Mouse (Mus musculus) embryonic facial prominence, embryonic 10.5 days (tissue): ENCODE measurements at regions not wholly inside any gene's neighbourhood (a gene's known extent, or its start where the extent isn't known, plus 50 kb on each side); places are given as distances from the start of the nearest gene placed in this dataset.

Experiments
- DNase-seq: peaks from one replicate; pipeline ENCODE4 v3.0.0-alpha.2; 2017; ENCODE audit warnings: low spot score
- H3K27ac ChIP-seq: fragments of 300-500 bp; sonication (generic); replicated peaks from 2 replicates; pipeline ENCODE4 v1.5.1; 2016; ENCODE audit warnings: mild to moderate bottlenecking
- H3K27me3 ChIP-seq: fragments of 300-500 bp; sonication (generic); replicated peaks from 2 replicates; pipeline ENCODE4 v1.6.1; 2016; ENCODE audit warnings: low read depth, mild to moderate bottlenecking; ENCODE audit not compliant: poor library complexity, severe bottlenecking
- H3K36me3 ChIP-seq: fragments of 300-500 bp; sonication (generic); replicated peaks from 2 replicates; pipeline ENCODE4 v1.6.1; 2016; ENCODE audit warnings: mild to moderate bottlenecking, moderate library complexity
- H3K4me1 ChIP-seq: fragments of 300-500 bp; sonication (generic); 2 replicates; pipeline ENCODE4 v1.6.1; 2016
- H3K4me3 ChIP-seq: fragments of 300-500 bp; sonication (generic); 2 replicates; pipeline ENCODE4 v1.5.1; 2016; ENCODE audit warnings: mild to moderate bottlenecking, moderate library complexity
- H3K9me3 ChIP-seq: fragments of 300-500 bp; sonication (generic); 2 replicates; pipeline ENCODE4 v1.6.1; 2016; ENCODE audit warnings: mild to moderate bottlenecking
- WGBS: fragments of 180-500 bp; shearing (Covaris S2); methylation state at CpG from one replicate; pipeline ENCODE4 v1.1.7; 2016; 5-methylcytosine and 5-hydroxymethylcytosine counted together

DNA sequence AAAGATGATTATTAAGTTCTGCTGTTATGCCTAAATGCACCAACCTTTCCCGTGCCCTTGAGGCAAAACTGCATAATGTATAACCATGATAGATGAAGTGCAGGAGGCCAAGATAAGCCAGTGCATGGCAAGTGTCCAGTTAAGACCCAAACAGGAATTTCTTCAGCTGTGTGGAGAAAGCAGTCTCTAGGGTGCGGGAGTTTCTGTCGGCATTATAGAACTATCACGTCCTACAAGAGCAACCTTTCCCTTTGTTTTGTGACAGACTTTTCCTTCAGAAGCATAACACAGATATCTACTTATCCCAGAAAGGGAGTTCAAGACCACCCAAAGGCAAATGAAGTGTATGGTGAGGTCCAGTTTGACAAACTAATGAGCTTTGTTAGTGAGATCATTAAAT is 560.1 kb upstream of the Cdh18 start:
- Histone ChIP-seq H3K27ac (no peak overlapping the region), H3K4me1 (no peaks in the 10 kb centered on the region), H3K9me3 (no peaks in the 10 kb centered on the region), H3K27me3 (no peaks in the 10 kb centered on the region), H3K36me3 (no peaks in the 10 kb centered on the region), H3K4me3 (no peak overlapping the region)
- 92% methylated on average over 4 of the region's 4 CpGs for WGBS
- DNase-seq, result no peak

DNA sequence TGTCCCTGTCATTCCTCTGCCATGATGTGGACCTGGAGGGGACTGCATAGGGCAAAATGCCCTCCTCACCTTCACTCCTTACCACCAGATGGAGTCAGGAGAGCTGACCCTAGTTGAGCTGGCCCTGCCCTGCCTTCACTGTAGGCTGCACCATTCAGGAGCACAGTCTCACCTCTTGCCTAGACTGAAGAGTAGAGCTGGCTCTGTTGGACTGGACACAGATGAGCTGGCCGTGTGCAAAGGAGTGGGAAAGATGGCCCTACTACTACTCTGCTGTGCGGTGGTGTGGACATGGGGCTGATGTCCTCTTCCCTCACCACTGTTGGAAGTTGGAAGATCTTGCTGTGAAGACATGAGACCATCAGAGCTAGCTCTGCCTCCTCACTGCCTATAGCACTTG is 555.5 kb upstream of the Cdh18 start:
- H3K27me3 ChIP-seq, result no peaks in the 10 kb centered on the region
- DNase-seq, result no peak
- no peak overlapping the region for H3K4me3 ChIP-seq
- 87% methylated on average over 2 of the region's 2 CpGs for WGBS
- H3K9me3 ChIP-seq, result no peaks in the 10 kb centered on the region
- H3K4me1 ChIP-seq, result no peaks in the 10 kb centered on the region
- H3K36me3 ChIP-seq, result no peaks in the 10 kb centered on the region
- H3K27ac ChIP-seq, result no peak overlapping the region

DNA sequence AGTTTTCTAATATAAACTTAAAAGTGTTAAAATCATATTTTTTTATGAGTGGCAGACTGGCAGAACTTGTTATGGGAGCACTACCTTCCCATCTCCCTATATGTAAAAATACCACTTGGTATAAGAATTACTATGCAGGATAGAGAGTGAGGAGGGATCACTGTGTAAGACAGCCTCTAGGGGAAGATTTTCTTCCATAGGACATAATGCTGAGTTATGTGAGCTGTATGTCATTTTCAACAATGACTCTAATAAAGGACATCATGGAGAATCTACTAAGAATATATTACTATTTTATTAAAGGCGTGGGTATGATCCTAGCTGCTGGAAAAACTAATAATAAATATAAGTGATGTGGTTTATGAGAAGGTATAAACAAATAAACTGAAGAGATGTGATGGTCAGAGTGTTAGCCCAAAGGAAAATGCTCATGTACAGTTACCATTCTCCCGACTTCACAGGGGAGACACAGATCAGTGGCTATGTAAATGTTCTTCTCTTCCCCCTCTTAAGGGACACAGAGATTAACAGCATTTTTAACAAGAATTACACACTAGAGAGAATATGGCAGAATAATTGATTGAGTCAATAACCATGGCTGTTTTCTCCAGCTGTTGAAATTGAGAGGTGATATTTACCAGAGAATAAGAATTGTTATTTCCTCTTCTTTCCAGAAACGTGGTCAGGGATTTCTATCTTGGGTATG is 553.5 kb upstream of the Cdh18 start:
- Histone ChIP-seq H3K9me3 (no peaks in the 10 kb centered on the region), H3K4me3 (no peak overlapping the region), H3K4me1 (no peaks in the 10 kb centered on the region), H3K27ac (no peak overlapping the region), H3K36me3 (no peaks in the 10 kb centered on the region), H3K27me3 (no peaks in the 10 kb centered on the region)
- DNase-seq, result no peak
- WGBS, result 66% methylated on average over 3 of the region's 3 CpGs

DNA sequence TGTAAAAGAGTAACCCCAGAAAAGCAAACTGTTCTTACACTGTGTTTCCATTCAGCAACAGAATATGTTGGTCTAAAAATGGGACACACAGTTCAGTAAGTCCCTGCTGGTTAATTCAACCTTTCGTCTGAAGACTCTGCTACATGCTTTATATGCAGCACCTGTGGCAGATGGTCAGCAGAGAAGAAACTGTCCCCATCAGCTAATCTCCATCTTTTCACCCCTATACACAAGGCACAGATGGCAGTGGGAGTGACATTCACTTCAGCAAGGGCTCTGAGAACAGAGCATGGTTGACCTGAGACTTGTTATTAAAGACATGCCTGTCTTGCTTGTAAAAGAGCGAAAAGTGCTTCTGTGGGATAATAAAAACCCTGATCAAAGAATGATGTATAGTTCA is 528.8 kb upstream of the Cdh18 start:
- Histone ChIP-seq H3K4me3 (no peak overlapping the region), H3K4me1 (no peaks in the 10 kb centered on the region), H3K9me3 (no peaks in the 10 kb centered on the region), H3K27me3 (no peaks in the 10 kb centered on the region), H3K27ac (no peak overlapping the region), H3K36me3 (no peaks in the 10 kb centered on the region)
- no peak for DNase-seq
- 84% methylated on average over 2 of the region's 2 CpGs for WGBS

DNA sequence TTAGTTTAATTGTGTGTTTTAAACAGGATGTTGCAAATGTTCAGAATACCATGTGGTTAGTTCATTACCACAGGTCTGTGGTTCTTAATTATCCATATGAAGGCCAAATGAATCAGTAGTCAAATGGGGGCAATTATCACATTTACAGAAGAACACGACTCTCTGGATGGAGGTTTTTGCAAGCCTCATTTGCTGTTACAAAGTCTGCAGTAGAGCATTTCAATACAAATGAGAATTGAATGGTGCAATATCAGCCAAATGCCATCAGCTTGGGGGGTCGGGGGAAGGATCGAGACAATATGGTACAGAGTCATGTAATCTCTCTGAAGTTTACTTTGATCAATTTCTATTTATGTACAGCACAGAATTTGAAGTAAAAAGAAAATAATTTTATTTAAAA is 518.6 kb upstream of the Cdh18 start:
- Histone ChIP-seq H3K27ac (no peak overlapping the region), H3K36me3 (no peaks in the 10 kb centered on the region), H3K4me1 (no peaks in the 10 kb centered on the region), H3K27me3 (no peaks in the 10 kb centered on the region), H3K4me3 (no peak overlapping the region), H3K9me3 (no peaks in the 10 kb centered on the region)
- WGBS, result 67% methylated on average over 3 of the region's 3 CpGs
- DNase-seq, result no peak

DNA sequence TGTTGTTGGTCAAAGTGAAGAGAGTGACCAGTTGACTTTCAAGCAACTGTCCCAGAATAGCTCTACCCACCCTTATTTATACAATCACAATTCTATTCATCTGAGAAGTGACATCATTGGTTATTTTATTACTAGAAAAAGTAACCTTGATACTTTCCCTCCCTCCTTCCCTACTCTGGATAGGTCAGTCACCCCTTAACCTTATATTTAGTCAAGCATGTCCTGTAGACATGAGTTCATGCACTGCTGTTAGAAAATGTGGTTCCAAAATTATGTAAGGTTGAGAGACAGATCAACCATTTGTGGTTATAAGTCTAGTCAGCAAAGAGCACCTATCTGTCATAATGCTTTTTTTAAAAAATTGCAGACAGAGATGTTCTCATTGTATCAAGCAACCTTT is 502.4 kb upstream of the Cdh18 start:
- no peaks in the 10 kb centered on the region for H3K9me3 ChIP-seq
- H3K4me3 ChIP-seq, result no peak overlapping the region
- H3K27ac ChIP-seq, result no peak overlapping the region
- H3K36me3 ChIP-seq, result no peaks in the 10 kb centered on the region
- no peaks in the 10 kb centered on the region for H3K4me1 ChIP-seq
- H3K27me3 ChIP-seq, result no peaks in the 10 kb centered on the region
- DNase-seq, result no peak

DNA sequence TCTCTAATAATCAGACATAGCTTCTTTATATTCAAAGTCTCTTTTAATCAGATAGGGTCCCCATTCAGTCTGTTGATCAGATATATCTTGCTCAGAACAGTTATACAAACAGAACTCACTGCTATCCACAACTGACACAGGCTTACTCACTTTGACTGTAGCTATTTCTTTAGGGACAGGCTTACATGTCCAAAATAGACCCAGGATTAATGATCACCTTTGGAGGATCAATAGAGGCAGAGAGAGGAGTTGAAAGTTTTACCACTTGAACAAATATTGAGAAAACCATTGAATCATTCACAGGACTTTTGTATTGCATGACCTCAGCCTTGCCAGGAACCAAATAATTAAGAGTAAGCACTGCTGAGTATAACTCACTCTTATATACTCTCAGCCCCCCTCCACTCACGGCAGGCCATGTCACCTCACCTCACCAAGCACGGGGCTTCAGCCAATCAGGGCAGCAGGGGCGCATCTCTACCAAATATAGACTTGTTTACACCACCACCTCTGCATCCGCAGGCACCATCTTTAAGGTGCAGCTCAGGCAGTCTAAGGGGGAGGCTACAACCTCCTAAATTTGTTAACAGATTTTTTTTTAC is 501.8 kb upstream of the Cdh18 start:
- H3K4me1 ChIP-seq, result no peaks in the 10 kb centered on the region
- no peaks in the 10 kb centered on the region for H3K9me3 ChIP-seq
- no peaks in the 10 kb centered on the region for H3K27me3 ChIP-seq
- no peak overlapping the region for H3K27ac ChIP-seq
- DNase-seq, result no peak
- no peaks in the 10 kb centered on the region for H3K36me3 ChIP-seq
- WGBS, result 86% methylated on average over 4 of the region's 4 CpGs
- no peak overlapping the region for H3K4me3 ChIP-seq

DNA sequence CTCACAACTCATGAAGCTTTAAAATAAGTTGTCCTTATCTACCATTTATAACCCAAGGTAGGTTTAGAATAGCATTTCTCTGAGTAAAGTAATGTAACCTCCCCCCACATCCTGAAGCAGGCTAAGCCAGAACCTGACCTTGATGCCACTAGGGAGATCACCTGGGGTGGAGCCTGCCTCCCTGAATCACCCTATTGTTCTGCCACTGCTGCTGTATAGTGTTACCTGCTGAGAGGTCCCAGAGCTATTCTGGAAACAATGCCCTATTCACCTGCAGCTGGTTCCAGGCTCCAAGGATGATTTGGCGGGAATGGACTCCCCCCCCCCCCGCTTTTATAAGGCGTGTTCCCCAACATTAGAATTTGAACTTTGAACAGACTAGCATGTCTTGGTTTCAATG is 462.0 kb upstream of the Cdh18 start:
- Histone ChIP-seq H3K27me3 (no peaks in the 10 kb centered on the region), H3K4me1 (no peaks in the 10 kb centered on the region), H3K9me3 (no peaks in the 10 kb centered on the region), H3K36me3 (no peaks in the 10 kb centered on the region), H3K4me3 (no peak overlapping the region), H3K27ac (no peak overlapping the region)
- 50% methylated on average over 3 of the region's 3 CpGs for WGBS
- DNase-seq, result peak; percentile 8

DNA sequence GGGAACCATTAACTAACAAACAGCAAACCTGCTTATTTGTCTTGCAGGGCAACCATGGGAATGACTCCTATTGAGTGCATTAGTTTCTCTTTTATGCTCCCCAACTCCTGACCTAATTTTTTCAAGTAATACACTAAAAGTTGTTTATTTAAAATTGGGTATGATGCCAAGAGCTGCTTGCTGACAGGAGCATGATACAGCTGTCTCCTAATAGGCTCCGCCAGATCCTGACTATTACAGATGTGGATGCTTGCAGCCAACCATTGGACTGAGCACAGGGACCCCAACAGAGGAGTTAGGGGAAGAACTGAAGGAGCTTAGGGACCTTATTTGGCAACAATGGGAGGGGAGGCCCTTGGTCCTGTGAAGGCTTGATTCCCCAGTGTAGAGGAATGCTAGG is 427.1 kb upstream of the Cdh18 start:
- Histone ChIP-seq H3K4me3 (no peak overlapping the region), H3K4me1 (no peaks in the 10 kb centered on the region), H3K36me3 (no peaks in the 10 kb centered on the region), H3K27me3 (no peaks in the 10 kb centered on the region), H3K27ac (no peak overlapping the region), H3K9me3 (no peaks in the 10 kb centered on the region)
- no peak for DNase-seq
- WGBS, result 93% methylated on average over 1 of the region's 1 CpGs

DNA sequence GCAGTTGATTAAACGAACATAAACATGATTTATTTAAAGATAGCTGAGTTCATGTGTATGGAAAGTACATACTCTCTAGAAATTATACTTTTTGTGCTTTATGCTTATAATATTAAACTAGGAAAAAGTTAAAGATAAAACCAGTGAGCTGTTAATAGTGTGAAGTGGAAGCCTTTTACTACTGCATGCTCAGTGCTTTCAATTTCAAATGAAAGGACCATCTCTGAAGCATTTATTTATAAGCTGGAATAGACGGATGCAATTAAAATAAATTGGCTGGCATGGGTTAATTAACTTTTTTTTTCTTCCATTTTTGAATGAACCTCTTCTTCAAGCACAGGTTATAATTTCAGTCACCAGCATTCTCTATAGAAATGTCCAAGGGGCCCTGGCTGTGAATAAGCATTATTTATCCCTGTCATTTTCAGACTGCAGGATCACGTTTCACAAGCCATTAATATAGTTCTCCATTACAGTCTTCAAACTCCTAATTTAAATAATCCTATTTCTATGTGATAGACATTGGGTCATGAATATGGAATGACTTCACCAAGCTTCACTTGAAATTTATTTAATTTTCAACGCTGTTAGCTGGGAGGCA is 396.8 kb upstream of the Cdh18 start:
- no peaks in the 10 kb centered on the region for H3K4me1 ChIP-seq
- no peaks in the 10 kb centered on the region for H3K27me3 ChIP-seq
- no peak overlapping the region for H3K4me3 ChIP-seq
- H3K9me3 ChIP-seq, result no peaks in the 10 kb centered on the region
- 81% methylated on average over 4 of the region's 4 CpGs for WGBS
- H3K36me3 ChIP-seq, result no peaks in the 10 kb centered on the region
- H3K27ac ChIP-seq, result no peak overlapping the region
- no peak for DNase-seq

DNA sequence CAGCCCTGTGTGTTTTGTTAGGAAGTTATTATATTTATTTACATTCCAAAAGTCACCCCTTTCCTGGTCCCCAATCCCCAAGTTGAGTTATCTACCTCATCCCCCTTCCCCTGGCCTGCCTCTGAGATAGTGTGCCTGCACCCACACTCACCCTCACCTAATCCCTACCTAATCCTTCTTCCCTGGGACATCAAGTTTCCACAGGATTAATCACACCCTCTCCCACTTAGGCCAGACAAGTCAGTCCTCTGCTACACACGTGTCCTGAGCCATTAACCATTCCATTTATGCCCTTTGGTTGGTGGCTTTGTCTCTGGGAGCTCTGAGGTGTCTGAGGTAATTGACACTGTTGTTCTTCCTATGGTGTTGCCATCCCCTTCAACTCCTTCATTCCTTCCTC is 396.1 kb upstream of the Cdh18 start:
- Histone ChIP-seq H3K27ac (no peak overlapping the region), H3K36me3 (no peaks in the 10 kb centered on the region), H3K27me3 (no peaks in the 10 kb centered on the region), H3K4me3 (no peak overlapping the region), H3K4me1 (no peaks in the 10 kb centered on the region), H3K9me3 (no peaks in the 10 kb centered on the region)
- no peak for DNase-seq
- 34% methylated on average over 1 of the region's 1 CpGs for WGBS

DNA sequence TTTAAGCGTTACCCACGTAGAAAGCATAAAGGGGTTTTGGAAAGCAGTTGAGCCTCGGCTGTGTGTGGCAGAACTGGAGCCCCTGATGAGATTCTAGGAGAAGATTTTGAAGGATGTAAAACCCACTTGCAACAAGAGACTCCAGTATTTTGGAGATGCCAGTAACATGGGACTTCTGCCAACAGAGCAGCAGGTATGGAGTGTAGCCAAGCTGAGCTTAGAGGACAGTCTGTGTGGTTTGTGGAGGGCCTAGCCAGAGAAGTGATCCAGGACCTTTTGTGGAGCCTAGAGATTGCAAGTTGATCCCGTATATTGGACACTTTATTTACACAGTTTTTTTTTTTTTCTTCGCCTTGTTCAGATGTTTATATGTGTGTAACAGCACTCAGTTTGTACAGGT is 378.5 kb upstream of the Cdh18 start:
- no peak overlapping the region for H3K27ac ChIP-seq
- no peaks in the 10 kb centered on the region for H3K27me3 ChIP-seq
- no peak for DNase-seq
- peaks cover 3% of the 10 kb centered on the region; the same call in 1 of the 2 replicates for H3K9me3 ChIP-seq
- no peak overlapping the region for H3K4me3 ChIP-seq
- no peaks in the 10 kb centered on the region for H3K4me1 ChIP-seq
- WGBS, result 84% methylated on average over 5 of the region's 5 CpGs
- H3K36me3 ChIP-seq, result no peaks in the 10 kb centered on the region

DNA sequence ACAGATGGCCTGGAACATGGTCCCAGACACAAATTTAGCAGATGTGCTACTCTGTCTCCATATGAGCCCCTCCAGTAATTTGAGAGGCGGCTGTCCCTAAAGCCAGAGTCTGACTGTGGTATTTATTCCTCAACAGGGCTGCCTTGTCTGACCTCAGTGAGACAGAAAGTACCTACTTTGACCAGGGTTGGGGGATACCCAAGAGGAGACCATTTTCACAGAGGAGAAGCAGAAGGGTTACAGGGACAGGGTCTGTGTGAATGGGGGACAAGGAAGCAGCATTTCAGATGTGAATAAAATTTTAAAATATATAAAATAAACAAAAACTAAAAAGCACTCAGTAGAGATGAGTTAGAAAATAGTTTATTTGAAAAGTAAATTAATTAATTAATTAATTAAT is 339.8 kb upstream of the Cdh18 start:
- Histone ChIP-seq H3K36me3 (no peaks in the 10 kb centered on the region), H3K4me1 (no peaks in the 10 kb centered on the region), H3K9me3 (no peaks in the 10 kb centered on the region), H3K27ac (no peak overlapping the region), H3K4me3 (no peak overlapping the region), H3K27me3 (no peaks in the 10 kb centered on the region)
- WGBS, result 82% methylated on average over 1 of the region's 1 CpGs
- DNase-seq, result no peak
